Mouse (Mus musculus) midbrain, embryonic 11.5 days (tissue): ENCODE results near the gene Gm128. TPM values are rescaled to one million over a fixed set of nuclear protein-coding genes. Genes with fewer than 3 reads are reported as not detected.

Experiments
- ATAC-seq: fragments of 200-750 bp; cut with Nextera tagmentation; 2 replicates; pipeline ENCODE4 v1.8.0; 2017; ENCODE audit warnings: moderate TSS enrichment, moderate library complexity; ENCODE audit not compliant: low FRiP score
- DNase-seq: peaks from one replicate; pipeline ENCODE4 v3.0.0; 2015; ENCODE audit warnings: low spot score; ENCODE audit errors: missing footprints
- H3K27ac ChIP-seq: fragments of 300-500 bp; sonication (generic); 2 replicates; pipeline ENCODE4 v1.5.1; 2014; ENCODE audit warnings: low read depth, low read length
- H3K27me3 ChIP-seq: fragments of 300-500 bp; sonication (generic); 2 replicates; pipeline ENCODE4 v1.6.1; 2014; ENCODE audit warnings: mild to moderate bottlenecking, low read length, moderate library complexity, mixed read lengths; ENCODE audit not compliant: control insufficient read depth, insufficient read depth
- H3K36me3 ChIP-seq: fragments of 300-500 bp; sonication (generic); 2 replicates; pipeline ENCODE4 v1.6.1; 2014; ENCODE audit warnings: mild to moderate bottlenecking, low read length, moderate library complexity, mixed read lengths; ENCODE audit not compliant: control insufficient read depth, insufficient read depth
- H3K4me1 ChIP-seq: fragments of 300-500 bp; sonication (generic); 2 replicates; pipeline ENCODE4 v1.6.1; 2014; ENCODE audit warnings: low read length; ENCODE audit not compliant: control insufficient read depth, insufficient read depth
- H3K4me2 ChIP-seq: fragments of 300-500 bp; sonication (generic); 2 replicates; pipeline ENCODE4 v1.6.1; 2014; ENCODE audit warnings: mild to moderate bottlenecking, moderate library complexity
- H3K4me3 ChIP-seq: fragments of 300-500 bp; sonication (generic); 2 replicates; pipeline ENCODE4 v1.5.1; 2014; ENCODE audit warnings: low read depth, low read length
- H3K9ac ChIP-seq: fragments of 300-500 bp; sonication (generic); 2 replicates; pipeline ENCODE4 v1.6.1; 2014; ENCODE audit warnings: low read length
- H3K9me3 ChIP-seq: fragments of 300-500 bp; sonication (generic); 2 replicates; pipeline ENCODE4 v1.6.1; 2016; ENCODE audit warnings: low read length; ENCODE audit not compliant: control insufficient read depth
- WGBS: fragments of 180-500 bp; shearing (Covaris S2); extraction: QIAGEN DNeasy Blood & Tissue Kit; methylation state at CpG from one replicate; pipeline ENCODE4 v1.1.7; 2014; 5-methylcytosine and 5-hydroxymethylcytosine counted together
- polyA plus RNA-seq: library from polyadenylated mRNA; unstranded; fragments of >200 nt; fragmentation: Nextera tagmentation; extraction: Ambion mirVana; gene quantifications from 2 replicates; pipeline ENCODE4 v1.2.1, GENCODE M21; 2014

Gm128 gene
- polyA plus RNA-seq, 1 experiment from 2014 or later, result 0.18 TPM

- Histone ChIP-seq H3K9ac (no peak overlapping the region), H3K9me3 (no peaks in the 10 kb centered on the region), H3K4me2 (no peak overlapping the region), H3K27ac (no peak overlapping the region), H3K4me3 (no peak overlapping the region), H3K27me3 (no peaks in the 10 kb centered on the region), H3K4me1 (0 out of 2 replicates have a peak, but pooled peaks cover 2% of the 10 kb centered on the region), H3K36me3 (peaks cover 22% of the 10 kb centered on the region)
- WGBS, result 90% methylated on average over 6 of the region's 6 CpGs
- ATAC-seq, result no peak
- no peak for DNase-seq
Measured at GRCm38 (mm10) chr3:95239022-95239421, 2.4 kb downstream of the Gm128 start.

GRCm38 (mm10) chr3:95237541-95238099, 3.8 kb downstream of the Gm128 start:
- WGBS, result 93% methylated on average over 8 of the region's 8 CpGs
- peaks cover 34% of the 10 kb centered on the region for H3K36me3 ChIP-seq
- H3K4me3 ChIP-seq, result no peak overlapping the region
- no peaks in the 10 kb centered on the region for H3K9me3 ChIP-seq
- no peak overlapping the region for H3K27ac ChIP-seq
- no peak for DNase-seq
- no peak overlapping the region for H3K9ac ChIP-seq
- 0 out of 2 replicates have a peak, but pooled peaks cover 2% of the 10 kb centered on the region for H3K4me1 ChIP-seq
- no peak overlapping the region for H3K4me2 ChIP-seq
- no peaks in the 10 kb centered on the region for H3K27me3 ChIP-seq
- ATAC-seq, result no peak

GRCm38 (mm10) chr3:95235386-95236301, 5.8 kb downstream of the Gm128 start:
- DNase-seq, result no peak
- H3K4me3 ChIP-seq, result no peak overlapping the region
- peaks cover 10% of the 10 kb centered on the region for H3K4me1 ChIP-seq
- ATAC-seq, result no peak
- H3K9me3 ChIP-seq, result no peaks in the 10 kb centered on the region
- no peak overlapping the region for H3K9ac ChIP-seq
- WGBS, result 82% methylated on average over 23 of the region's 23 CpGs
- peaks cover 41% of the 10 kb centered on the region for H3K36me3 ChIP-seq
- H3K27ac ChIP-seq, result no peak overlapping the region
- H3K27me3 ChIP-seq, result no peaks in the 10 kb centered on the region
- no peak overlapping the region for H3K4me2 ChIP-seq

- DNase-seq (no peak), ATAC-seq (no peak)
- 92% methylated on average over 16 of the region's 16 CpGs for WGBS
- Histone ChIP-seq H3K4me1 (peaks cover 17% of the 10 kb centered on the region), H3K36me3 (peaks cover 41% of the 10 kb centered on the region), H3K9me3 (no peaks in the 10 kb centered on the region), H3K27ac (no peak overlapping the region), H3K4me2 (no peak overlapping the region), H3K4me3 (no peak overlapping the region), H3K27me3 (no peaks in the 10 kb centered on the region), H3K9ac (no peak overlapping the region)
Measured at GRCm38 (mm10) chr3:95233303-95233980, 8.0 kb downstream of the Gm128 start.

GRCm38 (mm10) chr3:95232771-95233170, 8.6 kb downstream of the Gm128 start:
- Histone ChIP-seq H3K4me2 (no peak overlapping the region), H3K4me1 (peaks cover 17% of the 10 kb centered on the region), H3K9me3 (no peaks in the 10 kb centered on the region), H3K27ac (no peak overlapping the region), H3K4me3 (no peak overlapping the region), H3K27me3 (no peaks in the 10 kb centered on the region), H3K36me3 (peaks cover 36% of the 10 kb centered on the region), H3K9ac (no peak overlapping the region)
- DNase-seq, result no peak
- ATAC-seq, result no peak
- WGBS, result 93% methylated on average over 7 of the region's 7 CpGs

- H3K36me3 ChIP-seq, result peaks cover 36% of the 10 kb centered on the region
- WGBS, result 81% methylated on average over 13 of the region's 13 CpGs
- H3K9ac ChIP-seq, result peak within 1 kb of the TSS; percentile 80; the same call in 1 of the 2 replicates
- H3K4me1 ChIP-seq, result peaks cover 21% of the 10 kb centered on the region
- peak within 1 kb of the TSS; percentile 79; the same call in 1 of the 2 replicates for H3K27ac ChIP-seq
- no peak for ATAC-seq
- H3K27me3 ChIP-seq, result no peaks in the 10 kb centered on the region
- DNase-seq, result no peak
- no peaks in the 10 kb centered on the region for H3K9me3 ChIP-seq
- peak within 1 kb of the TSS; percentile 96 for H3K4me2 ChIP-seq
- H3K4me3 ChIP-seq, result peak within 1 kb of the TSS; percentile 72; the same call in 1 of the 2 replicates
Measured at GRCm38 (mm10) chr3:95231298-95232221, 9.8 kb downstream of the Gm128 start, which contains the start of gene Mllt11. Mllt11 (minus strand) TSS chr3:95232171.

GRCm38 (mm10) chr3:95230495-95231297, 10.7 kb downstream of the Gm128 start:
- DNase-seq, result peak; percentile 91
- Histone ChIP-seq H3K9me3 (no peaks in the 10 kb centered on the region), H3K4me3 (peak overlapping the region; percentile 72), H3K27ac (peak overlapping the region; percentile 79), H3K27me3 (no peaks in the 10 kb centered on the region), H3K4me2 (peak overlapping the region; percentile 96), H3K4me1 (peaks cover 23% of the 10 kb centered on the region), H3K36me3 (peaks cover 35% of the 10 kb centered on the region), H3K9ac (peak overlapping the region; percentile 80)
- ATAC-seq, result peak; percentile 51
- WGBS, result 32% methylated on average over 8 of the region's 8 CpGs
